10 mouse cellular contexts compared by ENCODE assay signal in genomic region chr17:28006208-28006607, GRCm38 (mm10).
DNase-seq lines count a peak whose midpoint lies in the region; ATAC-seq and TF ChIP-seq lines count a peak whose summit lies in the region.
"Had no signal": no experiment of that assay in that cellular context is flagged by ENCODE, and none has a peak within 500 bp of the region (broad histone marks: within the 10 kb centered on the region; RNA-seq: fewer than 3 reads in every experiment).

No protein-coding gene starts in this region.

- no peak overlapping the region for H3K4me2 ChIP-seq in heart, embryonic 11.5 days
- no peak overlapping the region for H3K4me2 ChIP-seq in midbrain, embryonic 15.5 days
- no peak overlapping the region for H3K4me2 ChIP-seq in intestine, postnatal 0 days (replicated peaks; ENCODE audit: low read depth)
- H3K4me2 ChIP-seq in stomach, embryonic 14.5 days (replicated peaks; ENCODE audit: low read depth, low read length): peak overlapping the region; percentile 48

- no peak for DNase-seq in heart, postnatal 4 days
- DNase-seq in midbrain, embryonic 10.5 days (ENCODE audit: low spot score): no peak
- no peak for DNase-seq in spleen, adult 12 weeks (ENCODE audit: low spot score)
- DNase-seq in B cell, adult 2 months: no peak
- DNase-seq: adrenal gland, postnatal 25 days; lung, postnatal 14 days had no signal

- 75% methylated on average over 8 of the region's 8 CpGs for WGBS in heart, embryonic 11.5 days (ENCODE audit: insufficient replicate concordance)
- 90% methylated on average over 8 of the region's 8 CpGs for WGBS in midbrain, embryonic 10.5 days
- 86% methylated on average over 8 of the region's 8 CpGs for WGBS in midbrain, embryonic 15.5 days
- WGBS in intestine, postnatal 0 days: 75% methylated on average over 8 of the region's 8 CpGs
- 70% methylated on average over 8 of the region's 8 CpGs for WGBS in stomach, embryonic 14.5 days

- TF ChIP-seq CTCF in intestine, postnatal 0 days (IDR thresholded peaks at IDR 0.05; ENCODE audit: low read depth): peak; percentile 37

- 0 out of 2 replicates have a peak overlapping the region, but pooled peaks have one; percentile 15 for H3K27ac ChIP-seq in heart, embryonic 11.5 days (ENCODE audit: low read depth, low read length)
- peak overlapping the region; percentile 58; the same call in 1 of the 2 replicates for H3K27ac ChIP-seq in midbrain, embryonic 10.5 days (replicated peaks)
- no peak overlapping the region for H3K27ac ChIP-seq in midbrain, embryonic 15.5 days
- no peak overlapping the region for H3K27ac ChIP-seq in intestine, postnatal 0 days (ENCODE audit: low read depth, low read length)
- peak overlapping the region; percentile 88 for H3K27ac ChIP-seq in stomach, embryonic 14.5 days (ENCODE audit: low read length)

- ATAC-seq in heart, embryonic 11.5 days (replicated peaks; ENCODE audit: insufficient number of reproducible peaks, low FRiP score, low TSS enrichment): no peak
- ATAC-seq in midbrain, embryonic 15.5 days (replicated peaks): no peak
- ATAC-seq in intestine, postnatal 0 days: no peak
- ATAC-seq in stomach, embryonic 14.5 days (ENCODE audit: insufficient number of reproducible peaks, insufficient read depth, low FRiP score, low read depth): no peak

- H3K9me3 ChIP-seq in heart, embryonic 11.5 days (replicated peaks; ENCODE audit: control insufficient read depth, low read length): no peaks in the 10 kb centered on the region
- no peaks in the 10 kb centered on the region for H3K9me3 ChIP-seq in midbrain, embryonic 10.5 days (replicated peaks)
- no peaks in the 10 kb centered on the region for H3K9me3 ChIP-seq in midbrain, embryonic 15.5 days
- no peaks in the 10 kb centered on the region for H3K9me3 ChIP-seq in intestine, postnatal 0 days (ENCODE audit: control insufficient read depth)
- no peaks in the 10 kb centered on the region for H3K9me3 ChIP-seq in stomach, embryonic 14.5 days (ENCODE audit: control insufficient read depth, low read depth, low read length)

- H3K9ac ChIP-seq in heart, embryonic 11.5 days (ENCODE audit: low read depth, low read length): 0 out of 2 replicates have a peak overlapping the region, but pooled peaks have one; percentile 16
- no peak overlapping the region for H3K9ac ChIP-seq in midbrain, embryonic 15.5 days
- 0 out of 2 replicates have a peak overlapping the region, but pooled peaks have one; percentile 26 for H3K9ac ChIP-seq in intestine, postnatal 0 days (ENCODE audit: low read depth, low read length)
- no peak overlapping the region for H3K9ac ChIP-seq in stomach, embryonic 14.5 days (replicated peaks; ENCODE audit: low read depth, low read length)

- H3K4me1 ChIP-seq in heart, embryonic 11.5 days (ENCODE audit: control insufficient read depth, insufficient read depth, low read length): peaks cover 41% of the 10 kb centered on the region
- H3K4me1 ChIP-seq in midbrain, embryonic 10.5 days: peaks cover 45% of the 10 kb centered on the region
- H3K4me1 ChIP-seq in midbrain, embryonic 15.5 days: peaks cover 20% of the 10 kb centered on the region
- H3K4me1 ChIP-seq in intestine, postnatal 0 days (replicated peaks; ENCODE audit: control insufficient read depth, insufficient read depth, low read length): no peaks in the 10 kb centered on the region
- H3K4me1 ChIP-seq in stomach, embryonic 14.5 days (ENCODE audit: control insufficient read depth, insufficient read depth, low read length): peaks cover 45% of the 10 kb centered on the region

- no peaks in the 10 kb centered on the region for H3K27me3 ChIP-seq in heart, embryonic 11.5 days (ENCODE audit: control insufficient read depth, insufficient read depth, low read length)
- H3K27me3 ChIP-seq in midbrain, embryonic 10.5 days (ENCODE audit: low read depth, poor library complexity, severe bottlenecking): peaks cover 10% of the 10 kb centered on the region; the same call in 1 of the 2 replicates
- H3K27me3 ChIP-seq in midbrain, embryonic 15.5 days (replicated peaks): no peaks in the 10 kb centered on the region
- H3K27me3 ChIP-seq in intestine, postnatal 0 days (replicated peaks; ENCODE audit: control insufficient read depth, insufficient read depth, low read length): no peaks in the 10 kb centered on the region
- H3K27me3 ChIP-seq in stomach, embryonic 14.5 days (ENCODE audit: control insufficient read depth, insufficient read depth, low read length): no peaks in the 10 kb centered on the region

- 0 out of 2 replicates have a peak, but pooled peaks cover 2% of the 10 kb centered on the region for H3K36me3 ChIP-seq in heart, embryonic 11.5 days (ENCODE audit: control insufficient read depth, insufficient read depth, low read length)
- peaks cover 16% of the 10 kb centered on the region for H3K36me3 ChIP-seq in midbrain, embryonic 10.5 days
- H3K36me3 ChIP-seq in midbrain, embryonic 15.5 days (replicated peaks): no peaks in the 10 kb centered on the region
- peaks cover 29% of the 10 kb centered on the region; the same call in 1 of the 2 replicates for H3K36me3 ChIP-seq in intestine, postnatal 0 days (ENCODE audit: control insufficient read depth, insufficient read depth)
- peaks cover 3% of the 10 kb centered on the region; the same call in 1 of the 2 replicates for H3K36me3 ChIP-seq in stomach, embryonic 14.5 days (ENCODE audit: control insufficient read depth, insufficient read depth, low read length)

- H3K4me3 ChIP-seq in heart, embryonic 11.5 days (ENCODE audit: low read depth, low read length): no peak overlapping the region
- no peak overlapping the region for H3K4me3 ChIP-seq in midbrain, embryonic 10.5 days
- H3K4me3 ChIP-seq in midbrain, embryonic 15.5 days: no peak overlapping the region
- no peak overlapping the region for H3K4me3 ChIP-seq in intestine, postnatal 0 days (ENCODE audit: low read depth, low read length)
- no peak overlapping the region for H3K4me3 ChIP-seq in stomach, embryonic 14.5 days (ENCODE audit: low read depth, low read length)

Comparison
In these comparisons a context has a peak if more than half of its experiments do, and no peak if none do; other contexts are left out.
1. H3K27ac ChIP-seq: peak in heart, embryonic 11.5 days (single experiment), midbrain, embryonic 10.5 days (single experiment) and stomach, embryonic 14.5 days (single experiment); none in midbrain, embryonic 15.5 days (single experiment) and intestine, postnatal 0 days (single experiment).
2. H3K9ac ChIP-seq: peak in heart, embryonic 11.5 days (single experiment) and intestine, postnatal 0 days (single experiment); none in midbrain, embryonic 15.5 days (single experiment) and stomach, embryonic 14.5 days (single experiment).